Comparison of ENCODE assay signal across 8 mouse cellular contexts in the genomic region with DNA sequence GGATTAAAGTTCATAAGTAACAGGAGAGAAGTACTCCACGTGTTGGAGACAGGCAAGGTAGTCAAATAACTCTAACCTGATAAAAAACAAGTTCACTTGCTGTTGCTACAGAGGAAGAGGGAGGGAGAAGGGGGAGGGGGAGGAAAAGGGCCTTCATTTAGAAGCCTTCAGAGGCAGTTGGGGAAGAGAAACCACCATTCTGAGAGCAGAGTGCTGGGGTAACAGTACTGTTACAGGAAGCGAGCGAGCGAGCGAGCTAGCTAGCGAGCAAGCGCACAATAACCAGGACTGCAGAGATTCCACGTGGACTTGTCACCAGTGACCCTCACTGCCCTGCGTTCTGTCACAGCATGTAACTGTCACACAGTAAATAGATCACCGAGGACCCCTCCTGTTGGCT. TPM values are rescaled to one million over a fixed set of nuclear protein-coding genes. Genes with fewer than 3 reads are reported as not detected.
DNase-seq lines count a peak whose midpoint lies in the region; ATAC-seq and TF ChIP-seq lines count a peak whose summit lies in the region.

No protein-coding gene starts in this region.

- 0 out of 2 replicates have a peak overlapping the region, but pooled peaks have one; percentile 32 for H3K9ac ChIP-seq in limb, embryonic 11.5 days (ENCODE audit: low read length)
- H3K9ac ChIP-seq in liver, embryonic 13.5 days: no peak overlapping the region

- ATAC-seq in limb, embryonic 11.5 days (ENCODE audit: insufficient number of reproducible peaks, low FRiP score, low TSS enrichment, low read depth): no peak
- peak; percentile 91 for ATAC-seq in common myeloid progenitor, adult 5-6 weeks (replicated peaks; ENCODE audit: low read depth, poor library complexity, severe bottlenecking)
- peak; percentile 18; the same call in 1 of the 2 replicates for ATAC-seq in liver, embryonic 13.5 days (ENCODE audit: low read depth)

- H3K27me3 ChIP-seq in limb, embryonic 11.5 days (ENCODE audit: control insufficient read depth, insufficient read depth, low read length): no peaks in the 10 kb centered on the region
- H3K27me3 ChIP-seq in limb, embryonic 10.5 days (ENCODE audit: low read depth, poor library complexity, severe bottlenecking): no peaks in the 10 kb centered on the region
- no peaks in the 10 kb centered on the region for H3K27me3 ChIP-seq in liver, embryonic 13.5 days
- H3K27me3 ChIP-seq in thymus, adult 2 months (ENCODE audit: control insufficient read depth, insufficient read depth, low read length): no peaks in the 10 kb centered on the region

- no peaks in the 10 kb centered on the region for H3K9me3 ChIP-seq in limb, embryonic 11.5 days (ENCODE audit: control insufficient read depth, low read length)
- no peaks in the 10 kb centered on the region for H3K9me3 ChIP-seq in limb, embryonic 10.5 days (replicated peaks)
- no peaks in the 10 kb centered on the region for H3K9me3 ChIP-seq in liver, embryonic 13.5 days (replicated peaks)

- H3K36me3 ChIP-seq in limb, embryonic 11.5 days (ENCODE audit: control insufficient read depth, insufficient read depth, low read length): no peaks in the 10 kb centered on the region
- no peaks in the 10 kb centered on the region for H3K36me3 ChIP-seq in limb, embryonic 10.5 days
- no peaks in the 10 kb centered on the region for H3K36me3 ChIP-seq in liver, embryonic 13.5 days
- H3K36me3 ChIP-seq in thymus, adult 2 months (ENCODE audit: control insufficient read depth, insufficient read depth, low read length): no peaks in the 10 kb centered on the region

- no peak for DNase-seq in limb, embryonic 11.5 days (ENCODE audit: low spot score)
- DNase-seq in limb, embryonic 10.5 days (ENCODE audit: low spot score): no peak
- DNase-seq in liver, embryonic 13.5 days: no peak
- peak; percentile 55 for DNase-seq in thymus, adult 2 months
- DNase-seq in cerebellum, adult 8-10 months: no peak
- no peak for DNase-seq in urinary bladder, adult 2 months (ENCODE audit: low spot score)
- no peak for DNase-seq in gastrocnemius, postnatal 25 days

- no peak overlapping the region for H3K27ac ChIP-seq in limb, embryonic 11.5 days (replicated peaks; ENCODE audit: low read depth, low read length)
- no peak overlapping the region for H3K27ac ChIP-seq in limb, embryonic 10.5 days
- peak overlapping the region; percentile 58 for H3K27ac ChIP-seq in liver, embryonic 13.5 days
- H3K27ac ChIP-seq in thymus, adult 2 months (ENCODE audit: control insufficient read depth, insufficient read depth, low read length): peak overlapping the region; percentile 97

- no peak overlapping the region for H3K4me2 ChIP-seq in limb, embryonic 11.5 days (ENCODE audit: low read depth, severe bottlenecking)
- 0 out of 2 replicates have a peak overlapping the region, but pooled peaks have one; percentile 25 for H3K4me2 ChIP-seq in liver, embryonic 13.5 days

- no peak for TF ChIP-seq CTCF in thymus, adult 2 months (IDR thresholded peaks at IDR 0.05; ENCODE audit: borderline replicate concordance, control insufficient read depth, extremely low read depth, insufficient read depth, low read length, poor library complexity)

- 53% methylated on average over 10 of the region's 10 CpGs for WGBS in limb, embryonic 11.5 days
- WGBS in limb, embryonic 10.5 days: 48% methylated on average over 10 of the region's 10 CpGs
- WGBS in liver, embryonic 13.5 days (ENCODE audit: insufficient replicate concordance): 23% methylated on average over 10 of the region's 10 CpGs
- WGBS in thymus, adult 2 months: 4% methylated on average over 10 of the region's 10 CpGs

- peak; percentile 55; the same call in 1 of the 2 replicates for TF ChIP-seq POLR2A in thymus, adult 2 months (IDR thresholded peaks at IDR 0.05; ENCODE audit: control insufficient read depth, extremely low read depth, insufficient read depth, low read length, poor library complexity)

- H3K4me3 ChIP-seq in limb, embryonic 11.5 days (ENCODE audit: low read depth, low read length): no peak overlapping the region
- H3K4me3 ChIP-seq in limb, embryonic 10.5 days: no peak overlapping the region
- 0 out of 2 replicates have a peak overlapping the region, but pooled peaks have one; percentile 1 for H3K4me3 ChIP-seq in liver, embryonic 13.5 days (replicated peaks)
- peak overlapping the region; percentile 50 for H3K4me3 ChIP-seq in thymus, adult 2 months (ENCODE audit: control insufficient read depth, insufficient read depth, low read length)

- H3K4me1 ChIP-seq in limb, embryonic 11.5 days (ENCODE audit: control insufficient read depth, insufficient read depth, low read length): no peaks in the 10 kb centered on the region
- peaks cover 6% of the 10 kb centered on the region for H3K4me1 ChIP-seq in limb, embryonic 10.5 days
- H3K4me1 ChIP-seq in liver, embryonic 13.5 days (replicated peaks): peaks cover 12% of the 10 kb centered on the region
- peaks cover 16% of the 10 kb centered on the region for H3K4me1 ChIP-seq in thymus, adult 2 months (replicated peaks; ENCODE audit: control insufficient read depth, insufficient read depth, low read length)

RNA-seq across cellular contexts. Expression of gene Kcnip2, which starts 27.6 kb away (rescaled TPM):
- polyA plus RNA-seq in limb, embryonic 11.5 days (2014; fragmentation: Nextera tagmentation; extraction: Ambion mirVana): 0.28 and 0.67 TPM in 2 replicates
- 0.14 and 0.18 TPM in 2 replicates for polyA plus RNA-seq in limb, embryonic 10.5 days (2016; fragmentation: Nextera tagmentation; extraction: Ambion mirVana)
- total RNA-seq in common myeloid progenitor, adult 5-6 weeks (2017): not detected in 2 replicates
- 1.3 and 1.6 TPM in 2 replicates for polyA plus RNA-seq in liver, embryonic 13.5 days (2015; fragmentation: Nextera tagmentation; extraction: Ambion mirVana)
- 4.6 and 13.5 TPM in 2 replicates for polyA plus RNA-seq in thymus, adult 2 months (2012; rRNA removed)
- 0.40 and 0.55 TPM in 2 replicates for polyA plus RNA-seq in urinary bladder, adult 2 months (2012; rRNA removed)
- under 1 TPM in 1 of 2 experiments, not detected in 1; 0.29 TPM for total RNA-seq in gastrocnemius, postnatal 25 days (2021)

RNA-seq across cellular contexts. Expression of gene Mgea5, which starts 59.8 kb away (rescaled TPM):
- 65.5 and 75.1 TPM in 2 replicates for polyA plus RNA-seq in limb, embryonic 11.5 days (2014; fragmentation: Nextera tagmentation; extraction: Ambion mirVana)
- polyA plus RNA-seq in limb, embryonic 10.5 days (2016; fragmentation: Nextera tagmentation; extraction: Ambion mirVana): 54.2 and 68.9 TPM in 2 replicates
- total RNA-seq in common myeloid progenitor, adult 5-6 weeks (2017): 144 and 182 TPM in 2 replicates
- polyA plus RNA-seq in liver, embryonic 13.5 days (2015; fragmentation: Nextera tagmentation; extraction: Ambion mirVana): 17.7 and 19.1 TPM in 2 replicates
- 71.2 and 74.2 TPM in 2 replicates for polyA plus RNA-seq in thymus, adult 2 months (2012; rRNA removed)
- 74.9 and 76.7 TPM in 2 replicates for polyA plus RNA-seq in urinary bladder, adult 2 months (2012; rRNA removed)
- total RNA-seq in gastrocnemius, postnatal 25 days (2021): 10 to 100 TPM; 28.2 to 29.1 TPM

Comparison
In these comparisons a context has a peak if more than half of its experiments do, and no peak if none do; other contexts are left out.
1. H3K27ac ChIP-seq: peak in liver, embryonic 13.5 days (single experiment) and thymus, adult 2 months (single experiment); none in limb, embryonic 11.5 days (single experiment) and limb, embryonic 10.5 days (single experiment).
2. H3K4me3 ChIP-seq: peak in liver, embryonic 13.5 days (single experiment) and thymus, adult 2 months (single experiment); none in limb, embryonic 11.5 days (single experiment) and limb, embryonic 10.5 days (single experiment).